Mouse (Mus musculus) fat pad, adult 2 months (tissue): ENCODE measurements around the gene Fuca1.
"Not testable (repeated sequence)": the region's sequence is repeated elsewhere in the genome, so short reads cannot be mapped to it uniquely, and the experiment has no call there.

Source experiments
- DNase-seq: peaks from one replicate; pipeline ENCODE4 v3.0.0-alpha.2; 2011; ENCODE audit warnings: low read depth, low spot score; ENCODE audit errors: extremely low read depth

The Fuca1 gene

GRCm38 (mm10) chr4:135921257-135922120 lies 954 bp downstream of the Fuca1 start:
- no peak for DNase-seq

GRCm38 (mm10) chr4:135922190-135922589 lies 1.7 kb downstream of the Fuca1 start:
- no peak for DNase-seq

GRCm38 (mm10) chr4:135924418-135924817 lies 3.9 kb downstream of the Fuca1 start:
- DNase-seq = no peak

GRCm38 (mm10) chr4:135925341-135925740 lies 4.8 kb downstream of the Fuca1 start:
- no peak for DNase-seq

GRCm38 (mm10) chr4:135926195-135926808 lies 5.8 kb downstream of the Fuca1 start:
- DNase-seq = no peak

GRCm38 (mm10) chr4:135926861-135927260 lies 6.3 kb downstream of the Fuca1 start:
- no peak for DNase-seq

- no peak for DNase-seq
Measured at GRCm38 (mm10) chr4:135928376-135928775, 7.8 kb downstream of the Fuca1 start.

GRCm38 (mm10) chr4:135929405-135929804 lies 8.9 kb downstream of the Fuca1 start:
- no peak for DNase-seq

GRCm38 (mm10) chr4:135929828-135930227 lies 9.3 kb downstream of the Fuca1 start:
- no peak for DNase-seq

- DNase-seq = no peak
Measured at GRCm38 (mm10) chr4:135930239-135930638, 9.7 kb downstream of the Fuca1 start.

- DNase-seq = no peak
Measured at GRCm38 (mm10) chr4:135931832-135932231, 11.3 kb downstream of the Fuca1 start.

- DNase-seq = no peak
Measured at GRCm38 (mm10) chr4:135934708-135935500, 14.4 kb downstream of the Fuca1 start.

- DNase-seq = no peak
Measured at GRCm38 (mm10) chr4:135935502-135935901, 15.0 kb downstream of the Fuca1 start.

GRCm38 (mm10) chr4:135938858-135939257 lies 18.3 kb downstream of the Fuca1 start:
- no peak for DNase-seq

- DNase-seq = not testable (repeated sequence)
Measured at GRCm38 (mm10) chr4:135941026-135941425, 20.5 kb downstream of the Fuca1 start.

- DNase-seq = no peak
Measured at GRCm38 (mm10) chr4:135942193-135942592, 21.7 kb downstream of the Fuca1 start.

GRCm38 (mm10) chr4:135943389-135943788 lies 22.9 kb downstream of the Fuca1 start:
- DNase-seq = no peak

- no peak for DNase-seq
Measured at GRCm38 (mm10) chr4:135945706-135946105, 25.2 kb downstream of the Fuca1 start.

GRCm38 (mm10) chr4:135946278-135946658 lies 25.7 kb downstream of the Fuca1 start, which contains the start of gene Hmgcl:
Hmgcl (plus strand) TSS chr4:135946448.
- DNase-seq = no peak

GRCm38 (mm10) chr4:135946659-135947301 lies 26.2 kb downstream of the Fuca1 start:
- DNase-seq = no peak

GRCm38 (mm10) chr4:135948142-135948541 lies 27.6 kb downstream of the Fuca1 start:
- DNase-seq = no peak
